Mouse (Mus musculus) heart, embryonic 16.5 days (tissue): Measurements from ENCODE around the gene Tmprss9. TPM values are rescaled to one million over a fixed set of nuclear protein-coding genes. Genes with fewer than 3 reads are reported as not detected.

ENCODE experiments used
- ATAC-seq: fragments of 200-750 bp; cut with Nextera tagmentation; replicated peaks from 2 replicates; pipeline ENCODE4 v1.8.0; 2017; ENCODE audit warnings: moderate number of reproducible peaks; ENCODE audit not compliant: insufficient read depth, low FRiP score; ENCODE audit errors: extremely low read depth
- H3K27ac ChIP-seq: fragments of 300-500 bp; sonication (generic); 2 replicates; pipeline ENCODE4 v1.5.1; 2014; ENCODE audit warnings: mild to moderate bottlenecking, low read length, control low read depth, moderate library complexity
- H3K27me3 ChIP-seq: fragments of 300-500 bp; sonication (generic); 2 replicates; pipeline ENCODE4 v1.6.1; 2014; ENCODE audit warnings: low read length, mixed read lengths; ENCODE audit not compliant: control insufficient read depth, insufficient read depth
- H3K36me3 ChIP-seq: fragments of 300-500 bp; sonication (generic); 2 replicates; pipeline ENCODE4 v1.6.1; 2014; ENCODE audit not compliant: control insufficient read depth, insufficient read depth
- H3K4me1 ChIP-seq: fragments of 300-500 bp; sonication (generic); 2 replicates; pipeline ENCODE4 v1.6.1; 2014; ENCODE audit warnings: low read length, mixed read lengths; ENCODE audit not compliant: control insufficient read depth, insufficient read depth
- H3K4me2 ChIP-seq: fragments of 300-500 bp; sonication (generic); 2 replicates; pipeline ENCODE4 v1.6.1; 2014; ENCODE audit warnings: low read depth, mild to moderate bottlenecking, control low read depth, low read length
- H3K4me3 ChIP-seq: fragments of 300-500 bp; sonication (generic); 2 replicates; pipeline ENCODE4 v1.5.1; 2014; ENCODE audit warnings: mild to moderate bottlenecking, control low read depth, low read length
- H3K9ac ChIP-seq: fragments of 300-500 bp; sonication (generic); 2 replicates; pipeline ENCODE4 v1.6.1; 2014; ENCODE audit warnings: low read length, control low read depth
- H3K9me3 ChIP-seq: fragments of 300-500 bp; sonication (generic); replicated peaks from 2 replicates; pipeline ENCODE4 v1.6.1; 2016; ENCODE audit warnings: low read length; ENCODE audit not compliant: control insufficient read depth
- WGBS: fragments of 180-500 bp; shearing (Covaris S2); extraction: QIAGEN DNeasy Blood & Tissue Kit; methylation state at CpG from one replicate; pipeline ENCODE4 v1.1.7; 2014; 5-methylcytosine and 5-hydroxymethylcytosine counted together
- polyA plus RNA-seq: library from polyadenylated mRNA; unstranded; fragments of >200 nt; fragmentation: Nextera tagmentation; extraction: Ambion mirVana; gene quantifications from 2 replicates; pipeline ENCODE4 v1.2.1, GENCODE M21; 2015

Gene Tmprss9
- polyA plus RNA-seq, 1 experiment from 2014 or later: not detected

DNA sequence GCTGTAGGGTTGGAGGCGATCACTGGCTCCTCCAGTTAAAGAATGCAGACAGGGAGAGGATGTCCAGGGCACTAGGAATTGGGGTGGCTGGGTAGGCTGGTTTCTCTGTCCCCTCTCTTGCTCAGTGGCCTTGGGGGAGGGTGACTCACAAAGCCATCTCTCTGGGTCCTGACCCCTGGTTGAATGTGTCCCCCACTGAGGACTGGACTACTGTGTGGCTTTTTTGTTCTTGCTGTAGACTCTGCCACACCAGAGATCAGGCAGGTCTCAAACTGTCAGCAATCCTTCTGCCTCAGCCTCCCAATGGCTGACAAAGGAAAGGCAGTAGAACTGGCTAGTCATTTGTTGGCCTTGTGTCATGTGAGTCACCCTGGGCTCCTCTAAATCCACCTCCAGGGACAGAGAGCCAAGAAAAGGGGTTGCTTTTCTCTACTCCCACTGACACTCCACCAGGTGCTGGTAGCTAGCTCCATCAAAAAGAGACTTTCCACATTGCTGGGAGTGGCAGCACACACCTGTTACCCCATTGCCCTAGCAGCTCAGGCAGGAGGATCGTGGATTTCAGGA, 33.2 kb upstream of the Tmprss9 start:
- Histone ChIP-seq H3K27me3 (peaks cover 45% of the 10 kb centered on the region), H3K4me2 (no peak overlapping the region), H3K27ac (peak overlapping the region; percentile 71), H3K9ac (0 out of 2 replicates have a peak overlapping the region, but pooled peaks have one; percentile 3), H3K9me3 (no peaks in the 10 kb centered on the region), H3K4me1 (peaks cover 20% of the 10 kb centered on the region), H3K36me3 (no peaks in the 10 kb centered on the region), H3K4me3 (no peak overlapping the region)
- 58% methylated on average over 2 of the region's 2 CpGs for WGBS
- no peak for ATAC-seq

DNA sequence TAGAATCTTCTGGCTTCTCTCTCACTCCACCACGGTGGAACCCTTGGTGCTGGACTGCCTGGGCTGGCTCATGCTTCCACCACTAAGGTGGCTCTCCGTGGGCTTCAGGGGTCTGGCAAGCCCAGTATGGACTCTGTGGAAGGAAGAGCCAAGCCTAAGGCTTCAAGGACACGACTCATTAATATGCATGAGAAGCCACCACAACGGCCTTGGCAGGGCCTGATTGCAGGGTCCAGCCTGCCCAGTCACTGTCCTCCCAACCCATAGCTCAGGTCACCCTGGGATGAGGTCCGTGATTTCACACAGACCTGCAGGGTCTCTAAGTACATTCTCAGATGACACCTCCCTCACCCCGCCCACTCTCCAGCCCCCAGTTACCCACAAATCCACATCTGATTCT, 31.8 kb upstream of the Tmprss9 start:
- H3K4me1 ChIP-seq: peaks cover 22% of the 10 kb centered on the region
- WGBS: 64% methylated on average over 6 of the region's 6 CpGs

DNA sequence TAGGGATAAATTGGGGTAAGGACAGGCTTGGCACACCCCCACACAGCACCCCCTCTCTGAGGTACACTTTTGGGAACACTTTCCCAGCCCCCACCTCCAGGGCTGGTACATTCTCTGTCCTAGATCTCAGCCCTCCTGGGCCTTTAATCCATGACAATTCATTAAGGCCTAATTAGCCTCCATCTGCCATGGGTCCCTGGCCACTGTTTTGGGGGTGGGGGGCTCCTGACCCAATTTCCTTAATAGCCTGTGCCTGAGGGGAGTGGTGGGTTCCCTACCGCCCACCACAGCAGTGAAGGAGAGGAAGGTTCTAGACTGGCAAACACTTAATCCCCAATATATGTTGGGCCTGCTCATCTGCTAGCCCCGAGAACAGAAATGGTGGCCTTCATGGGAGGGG, 30.0 kb upstream of the Tmprss9 start:
- H3K27me3 ChIP-seq: peaks cover 26% of the 10 kb centered on the region
- WGBS: 86% methylated on average over 2 of the region's 2 CpGs

More for the DNA sequence above, 31.8 kb upstream of the Tmprss9 start:
- H3K4me3 ChIP-seq: no peak overlapping the region
- no peak for ATAC-seq
- no peak overlapping the region for H3K9ac ChIP-seq
- no peaks in the 10 kb centered on the region for H3K36me3 ChIP-seq
- H3K27me3 ChIP-seq: peaks cover 43% of the 10 kb centered on the region
- no peak overlapping the region for H3K27ac ChIP-seq
- no peak overlapping the region for H3K4me2 ChIP-seq
- H3K9me3 ChIP-seq: no peaks in the 10 kb centered on the region

DNA sequence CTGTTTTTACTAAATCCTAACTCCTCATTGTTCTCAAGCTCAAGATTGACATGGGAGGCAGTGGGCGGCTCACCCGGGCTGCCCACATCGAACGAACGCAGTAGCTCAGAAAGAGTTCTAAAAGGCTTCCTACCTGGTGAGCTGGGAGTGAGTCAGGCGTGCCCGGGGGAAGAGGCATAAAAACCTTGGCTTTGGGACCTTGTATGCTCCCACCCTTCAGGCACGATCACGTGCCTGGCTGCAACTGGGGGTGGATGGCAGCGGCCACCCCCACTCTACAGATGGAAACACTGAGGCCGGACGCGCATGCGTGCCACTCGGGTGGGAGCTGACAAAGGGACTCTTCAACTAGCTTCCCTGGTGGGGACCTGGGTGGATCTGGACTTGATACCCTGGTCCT, 29.3 kb upstream of the Tmprss9 start:
- no peaks in the 10 kb centered on the region for H3K9me3 ChIP-seq
- 80% methylated on average over 15 of the region's 15 CpGs for WGBS
- H3K4me3 ChIP-seq: no peak overlapping the region
- H3K4me2 ChIP-seq: no peak overlapping the region
- no peaks in the 10 kb centered on the region for H3K36me3 ChIP-seq
- no peak for ATAC-seq
- no peak overlapping the region for H3K27ac ChIP-seq
- peaks cover 26% of the 10 kb centered on the region for H3K27me3 ChIP-seq
- no peak overlapping the region for H3K9ac ChIP-seq
- peaks cover 14% of the 10 kb centered on the region for H3K4me1 ChIP-seq

More for the DNA sequence above, 30.0 kb upstream of the Tmprss9 start:
- Histone ChIP-seq H3K9ac (no peak overlapping the region), H3K27ac (no peak overlapping the region), H3K4me2 (no peak overlapping the region), H3K9me3 (no peaks in the 10 kb centered on the region), H3K4me1 (peaks cover 20% of the 10 kb centered on the region), H3K36me3 (no peaks in the 10 kb centered on the region), H3K4me3 (no peak overlapping the region)
- no peak for ATAC-seq

DNA sequence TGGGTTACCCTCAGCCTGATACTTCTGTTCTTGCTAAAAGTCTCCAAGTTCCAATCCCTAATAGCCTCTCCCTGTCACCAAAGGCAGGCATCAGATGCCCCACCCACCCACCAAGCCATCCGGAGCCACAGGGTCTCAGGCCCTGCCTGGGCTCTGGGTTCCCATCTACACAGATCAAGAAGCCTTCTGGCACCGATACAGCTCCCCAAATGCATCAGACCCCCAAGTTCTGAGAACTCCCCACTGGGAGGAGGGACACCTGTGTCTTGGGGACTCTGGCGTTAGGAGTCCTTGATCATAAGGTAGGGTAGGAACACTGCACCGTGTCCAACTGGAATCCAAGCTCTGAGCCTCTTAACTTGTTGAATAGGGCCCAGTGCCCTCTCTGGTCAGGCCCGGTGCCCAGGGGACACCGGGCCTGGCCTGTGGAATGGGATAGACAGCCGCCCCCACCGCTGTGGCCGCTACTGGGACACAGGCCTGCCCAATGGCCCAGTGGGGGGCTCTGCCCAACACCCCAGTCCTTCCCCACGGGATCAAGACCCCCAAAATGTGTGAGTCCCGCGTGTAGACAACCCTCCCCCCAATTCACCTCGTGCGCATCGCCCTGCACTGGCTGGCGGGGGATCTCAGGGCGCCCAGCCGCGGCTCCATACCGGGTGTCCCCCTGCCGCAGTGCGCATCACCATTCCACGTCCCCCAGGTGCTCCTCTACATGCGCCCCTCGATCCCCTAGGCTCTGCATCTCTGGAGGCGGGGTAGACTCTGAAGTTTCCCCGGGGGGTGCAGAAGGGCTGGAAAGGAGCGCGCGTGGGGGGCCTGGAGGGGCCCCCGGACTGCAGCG, 28.3 kb upstream of the Tmprss9 start:
- H3K36me3 ChIP-seq: no peaks in the 10 kb centered on the region
- H3K27me3 ChIP-seq: peaks cover 26% of the 10 kb centered on the region
- peaks cover 7% of the 10 kb centered on the region for H3K4me1 ChIP-seq
- H3K4me2 ChIP-seq: peak overlapping the region; percentile 79
- ATAC-seq: no peak
- WGBS: 10% methylated on average over 32 of the region's 32 CpGs
- no peaks in the 10 kb centered on the region for H3K9me3 ChIP-seq
- no peak overlapping the region for H3K27ac ChIP-seq
- H3K4me3 ChIP-seq: peak overlapping the region; percentile 54
- peak overlapping the region; percentile 57 for H3K9ac ChIP-seq

DNA sequence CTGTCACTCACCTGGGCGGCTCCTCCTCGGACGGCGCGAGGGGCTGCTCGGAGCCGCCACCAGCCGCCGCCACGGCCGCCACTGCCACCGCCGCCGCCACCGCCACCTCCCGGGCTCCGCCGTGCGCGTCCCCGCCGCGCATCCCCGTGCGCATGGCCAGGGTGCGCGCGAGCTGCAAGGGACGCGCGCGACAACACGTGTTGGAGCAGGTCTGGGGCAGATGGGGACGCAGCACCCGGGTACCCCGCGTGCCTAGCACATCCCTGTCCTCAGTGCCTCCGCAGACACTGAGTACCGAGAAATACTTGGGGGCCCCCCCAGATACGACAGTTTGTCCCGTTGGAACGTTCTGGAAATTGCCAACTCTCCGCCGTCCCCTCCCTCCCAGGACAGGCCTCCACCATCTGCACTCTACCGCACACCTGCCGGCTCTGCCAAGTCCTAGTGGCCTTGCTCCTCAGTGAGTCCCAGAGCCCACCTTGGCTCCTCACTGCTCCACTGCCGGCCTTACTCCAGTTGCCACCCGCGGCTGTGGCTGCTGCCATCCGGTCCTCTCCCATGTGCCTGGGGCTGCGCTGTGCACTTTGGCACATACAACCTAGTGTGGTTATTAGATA, 27.6 kb upstream of the Tmprss9 start, which contains the start of gene Lingo3:
Lingo3 (minus strand) TSS at position 109 of the 617 bp plus-strand sequence.
- WGBS: 6% methylated on average over 48 of the region's 51 CpGs
- peaks cover 26% of the 10 kb centered on the region for H3K27me3 ChIP-seq
- peak within 1 kb of the TSS; percentile 54 for H3K4me3 ChIP-seq
- no peaks in the 10 kb centered on the region for H3K36me3 ChIP-seq
- H3K4me1 ChIP-seq: peaks cover 12% of the 10 kb centered on the region
- no peak for ATAC-seq
- peak within 1 kb of the TSS; percentile 79 for H3K4me2 ChIP-seq
- H3K9ac ChIP-seq: peak within 1 kb of the TSS; percentile 57
- no peaks in the 10 kb centered on the region for H3K9me3 ChIP-seq
- H3K27ac ChIP-seq: no peak within 1 kb of the TSS

DNA sequence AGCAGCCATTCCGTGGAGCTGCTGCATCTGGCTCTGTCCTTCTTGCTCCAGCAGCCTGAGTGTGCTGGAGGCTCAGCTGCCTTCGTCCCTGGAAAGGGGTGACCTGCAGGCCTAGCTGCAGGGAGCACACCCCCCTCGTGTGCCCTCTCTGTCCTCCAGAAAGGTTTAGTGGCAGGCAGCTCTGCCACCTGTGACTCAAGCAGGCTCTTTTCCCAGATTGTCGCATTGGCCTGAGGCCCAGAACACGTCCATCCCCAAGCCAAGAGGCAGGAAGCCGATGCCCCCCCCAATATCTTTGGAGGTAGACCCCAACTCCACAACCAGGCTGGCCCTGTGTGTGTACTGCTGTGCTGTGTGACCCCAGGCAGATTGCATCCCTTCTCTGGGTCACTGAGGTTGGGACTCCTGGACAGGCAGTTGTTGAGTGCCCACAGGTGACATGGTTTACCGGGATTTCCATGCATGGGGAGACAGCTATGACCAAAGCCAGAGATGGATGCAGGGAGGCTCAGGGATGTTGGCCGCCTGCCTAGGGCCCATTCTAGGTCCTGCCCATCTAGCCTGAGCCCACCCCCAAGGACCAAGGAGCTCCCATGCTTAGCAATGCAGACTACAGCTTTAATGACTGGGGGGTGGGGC, 26.5 kb upstream of the Tmprss9 start:
- Histone ChIP-seq H3K27me3 (peaks cover 26% of the 10 kb centered on the region), H3K9me3 (no peaks in the 10 kb centered on the region), H3K27ac (no peak overlapping the region), H3K4me2 (no peak overlapping the region), H3K36me3 (no peaks in the 10 kb centered on the region), H3K4me3 (no peak overlapping the region), H3K4me1 (peaks cover 14% of the 10 kb centered on the region), H3K9ac (no peak overlapping the region)
- 47% methylated on average over 8 of the region's 8 CpGs for WGBS
- ATAC-seq: no peak

DNA sequence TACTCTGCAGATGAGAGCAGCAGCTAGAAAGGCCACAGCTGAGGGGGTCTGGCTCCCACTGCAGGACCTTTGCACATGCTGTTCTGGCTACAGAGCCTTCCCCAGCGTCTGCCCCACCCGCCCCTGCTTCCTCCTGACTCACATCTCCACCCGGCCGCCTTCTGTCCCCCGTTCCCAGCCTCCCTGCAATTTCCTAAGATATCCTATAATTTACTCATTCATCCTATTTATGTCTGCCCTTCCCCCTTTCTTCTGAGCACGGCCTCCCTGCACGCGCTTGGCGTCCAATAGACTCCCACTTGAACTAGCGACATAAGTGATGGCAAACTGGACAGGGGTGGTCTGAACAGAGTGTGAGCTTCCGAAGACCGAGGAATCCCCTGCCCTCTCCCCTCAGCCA, 25.9 kb upstream of the Tmprss9 start:
- no peaks in the 10 kb centered on the region for H3K36me3 ChIP-seq
- peaks cover 26% of the 10 kb centered on the region for H3K27me3 ChIP-seq
- no peak overlapping the region for H3K27ac ChIP-seq
- WGBS: 69% methylated on average over 12 of the region's 12 CpGs
- peaks cover 14% of the 10 kb centered on the region for H3K4me1 ChIP-seq
- no peak overlapping the region for H3K4me2 ChIP-seq
- no peak overlapping the region for H3K4me3 ChIP-seq
- H3K9me3 ChIP-seq: no peaks in the 10 kb centered on the region
- no peak overlapping the region for H3K9ac ChIP-seq
- ATAC-seq: no peak
